Mouse (Mus musculus) intestine, postnatal 0 days (tissue): ENCODE data around the gene Stra6l. TPM values are rescaled to one million over a fixed set of nuclear protein-coding genes. Genes with fewer than 3 reads are reported as not detected.
A peak's percentile ranks its signal among the peaks of the same experiment; 100 is the strongest.

Experiments
- ATAC-seq: fragments of 200-750 bp; cut with Nextera tagmentation; 2 replicates; pipeline ENCODE4 v1.8.0; 2017; ENCODE audit warnings: mild to moderate bottlenecking, moderate TSS enrichment, moderate library complexity
- H3K27ac ChIP-seq: fragments of 300-500 bp; sonication (generic); 2 replicates; pipeline ENCODE4 v1.5.1; 2014; ENCODE audit warnings: mild to moderate bottlenecking, low read depth, low read length, moderate library complexity
- H3K27me3 ChIP-seq: fragments of 300-500 bp; sonication (generic); replicated peaks from 2 replicates; pipeline ENCODE4 v1.6.1; 2014; ENCODE audit warnings: low read length, mixed read lengths; ENCODE audit not compliant: control insufficient read depth, insufficient read depth
- H3K36me3 ChIP-seq: fragments of 300-500 bp; sonication (generic); 2 replicates; pipeline ENCODE4 v1.6.1; 2014; ENCODE audit warnings: mild to moderate bottlenecking, moderate library complexity; ENCODE audit not compliant: control insufficient read depth, insufficient read depth
- H3K4me1 ChIP-seq: fragments of 300-500 bp; sonication (generic); replicated peaks from 2 replicates; pipeline ENCODE4 v1.6.1; 2014; ENCODE audit warnings: antibody characterized with exemption, low read length, mixed read lengths; ENCODE audit not compliant: control insufficient read depth, insufficient read depth
- H3K4me2 ChIP-seq: fragments of 300-500 bp; sonication (generic); replicated peaks from 2 replicates; pipeline ENCODE4 v1.6.1; 2014; ENCODE audit warnings: low read depth, mild to moderate bottlenecking, moderate library complexity
- H3K4me3 ChIP-seq: fragments of 300-500 bp; sonication (generic); 2 replicates; pipeline ENCODE4 v1.5.1; 2014; ENCODE audit warnings: low read depth, low read length
- H3K9ac ChIP-seq: fragments of 300-500 bp; sonication (generic); 2 replicates; pipeline ENCODE4 v1.6.1; 2014; ENCODE audit warnings: mild to moderate bottlenecking, low read depth, low read length
- H3K9me3 ChIP-seq: fragments of 300-500 bp; sonication (generic); 2 replicates; pipeline ENCODE4 v1.6.1; 2016; ENCODE audit warnings: mixed run types; ENCODE audit not compliant: control insufficient read depth
- CTCF ChIP-seq: sonication (generic); IDR thresholded peaks from 2 replicates; pipeline ENCODE4 v1.5.1; 2016; ENCODE audit warnings: low read depth, mild to moderate bottlenecking, control low read depth, antibody characterized with exemption, moderate library complexity
- WGBS: fragments of 180-500 bp; shearing (Covaris S2); extraction: QIAGEN DNeasy Blood & Tissue Kit; methylation state at CpG from one replicate; pipeline ENCODE4 v1.1.7; 2014; 5-methylcytosine and 5-hydroxymethylcytosine counted together
- polyA plus RNA-seq: library from polyadenylated mRNA; unstranded; fragments of >200 nt; fragmentation: Nextera tagmentation; extraction: Ambion mirVana; gene quantifications from 2 replicates; pipeline ENCODE4 v1.2.1, GENCODE M21; 2015

Stra6l gene
- 47.9 and 59.0 TPM in 2 replicates for polyA plus RNA-seq

DNA sequence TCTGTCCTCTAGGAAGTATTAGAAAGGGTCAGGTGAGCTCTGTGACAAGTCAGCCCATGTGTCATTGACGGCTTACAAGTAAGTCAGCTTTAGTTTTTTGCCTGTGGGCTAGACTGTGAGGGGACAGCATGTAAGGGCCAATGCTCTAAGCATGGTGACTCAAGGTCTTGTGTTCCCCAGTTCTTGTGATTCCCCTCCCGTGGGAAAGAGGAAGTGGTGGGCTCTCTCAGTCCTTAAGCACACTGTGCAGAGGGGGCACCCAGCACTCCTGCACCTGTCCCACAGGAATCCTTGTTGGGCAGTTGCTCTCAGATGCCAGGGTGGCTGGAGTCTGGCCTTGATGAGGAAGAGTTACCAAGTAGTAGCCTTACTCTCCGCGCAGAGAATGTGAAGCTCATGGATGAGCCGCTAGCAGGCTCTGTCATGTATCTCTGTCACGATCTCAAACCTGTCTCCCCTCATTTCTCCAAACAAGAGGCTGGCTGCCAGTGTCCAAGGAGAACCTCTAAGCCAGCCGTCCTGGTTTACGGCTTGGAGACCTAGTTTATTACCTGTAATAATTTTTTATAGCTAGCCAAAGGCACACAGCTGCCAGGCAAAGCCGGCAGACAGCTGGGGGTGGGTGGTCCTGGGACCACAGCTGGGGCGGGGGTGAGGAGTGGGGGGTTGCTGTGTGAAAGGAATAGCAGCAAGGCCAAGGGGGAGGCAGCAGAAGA, at the start of gene Stra6l:
TSS of gene Stra6l (plus strand) at position 556 of the 716 bp plus-strand sequence.
- peak within 1 kb of the TSS; percentile 47 for H3K4me3 ChIP-seq
- WGBS: 18% methylated on average over 10 of the region's 10 CpGs
- H3K9me3 ChIP-seq: no peaks in the 10 kb centered on the region
- ATAC-seq: peak; percentile 51
- H3K9ac ChIP-seq: peak within 1 kb of the TSS; percentile 23
- peak within 1 kb of the TSS; percentile 60 for H3K4me2 ChIP-seq
- H3K27ac ChIP-seq: peak within 1 kb of the TSS; percentile 90
- no peaks in the 10 kb centered on the region for H3K27me3 ChIP-seq
- no peak for TF ChIP-seq CTCF
- H3K4me1 ChIP-seq: no peaks in the 10 kb centered on the region; the same call in none of the 2 replicates
- H3K36me3 ChIP-seq: no peaks in the 10 kb centered on the region

DNA sequence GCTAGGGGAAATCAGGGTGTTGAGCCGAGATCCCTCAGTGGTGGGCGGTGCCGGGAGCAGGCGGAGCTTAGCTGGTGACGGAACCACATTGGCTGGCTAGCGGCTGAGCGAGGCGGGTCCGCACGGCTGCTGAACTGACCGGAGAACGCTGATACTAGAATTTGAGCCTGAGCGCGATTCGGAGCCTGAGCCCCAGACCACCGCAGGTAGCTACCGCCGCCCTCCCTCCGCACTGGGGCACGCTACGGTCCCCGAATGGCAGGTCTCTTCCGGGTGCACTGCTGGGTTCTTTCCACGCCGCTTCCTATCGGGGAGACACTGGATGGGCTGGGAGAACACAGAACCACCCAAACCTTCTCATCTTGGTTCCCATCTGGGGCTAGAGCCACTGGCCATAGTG, 49.5 kb upstream of the Stra6l start, which contains the start of gene Aldh1b1:
TSS of gene Aldh1b1 (plus strand) at position 59 of the 400 bp plus-strand sequence.
- no peaks in the 10 kb centered on the region; the same call in 1 of the 2 replicates for H3K4me1 ChIP-seq
- H3K9me3 ChIP-seq: no peaks in the 10 kb centered on the region
- H3K27ac ChIP-seq: peak within 1 kb of the TSS; percentile 86
- H3K9ac ChIP-seq: peak within 1 kb of the TSS; percentile 56
- no peaks in the 10 kb centered on the region for H3K27me3 ChIP-seq
- peak within 1 kb of the TSS; percentile 61 for H3K4me3 ChIP-seq
- no peak for TF ChIP-seq CTCF
- 0% methylated on average over 26 of the region's 26 CpGs for WGBS
- peak; percentile 55 for ATAC-seq
- peaks cover 19% of the 10 kb centered on the region for H3K36me3 ChIP-seq
- H3K4me2 ChIP-seq: peak within 1 kb of the TSS; percentile 74

DNA sequence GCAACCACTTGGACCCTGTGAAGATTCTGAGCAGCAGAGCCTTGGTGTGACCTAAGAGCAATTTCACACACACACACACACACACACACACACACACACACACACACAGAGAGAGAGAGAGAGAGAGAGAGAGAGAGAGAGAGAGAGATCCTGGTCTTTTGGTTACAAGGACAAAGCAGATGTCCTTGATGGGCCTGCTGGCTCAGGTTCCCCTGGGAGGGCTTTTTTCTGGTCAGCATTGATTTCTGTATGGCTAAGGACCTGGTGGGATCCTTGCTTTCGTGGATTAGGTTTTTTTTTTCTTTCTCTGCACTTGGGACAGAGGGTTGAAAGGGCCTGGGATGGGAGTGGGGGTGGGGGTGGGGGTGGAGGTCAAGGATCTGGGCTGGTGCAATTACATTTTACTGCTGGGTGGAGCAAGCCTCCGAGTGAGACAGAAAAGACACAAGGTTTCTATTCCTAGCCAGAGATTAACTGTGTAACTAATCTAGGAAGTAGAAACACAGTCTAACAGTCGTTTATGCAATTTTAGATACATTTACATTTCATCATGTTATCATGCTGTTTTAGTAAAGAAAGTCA, 48.4 kb upstream of the Stra6l start:
- Histone ChIP-seq H3K36me3 (peaks cover 29% of the 10 kb centered on the region), H3K4me1 (no peaks in the 10 kb centered on the region; the same call in 1 of the 2 replicates), H3K4me3 (peak overlapping the region; percentile 61), H3K4me2 (peak overlapping the region; percentile 74), H3K27me3 (no peaks in the 10 kb centered on the region), H3K9me3 (no peaks in the 10 kb centered on the region), H3K9ac (peak overlapping the region; percentile 45), H3K27ac (peak overlapping the region; percentile 82)
- TF ChIP-seq CTCF: no peak
- ATAC-seq: peak; percentile 57
- WGBS: 17% methylated on average over 3 of the region's 3 CpGs

- no peak for ATAC-seq
- peaks cover 39% of the 10 kb centered on the region for H3K36me3 ChIP-seq
- no peaks in the 10 kb centered on the region; the same call in 1 of the 2 replicates for H3K4me1 ChIP-seq
- H3K9me3 ChIP-seq: no peaks in the 10 kb centered on the region
- H3K9ac ChIP-seq: no peak overlapping the region
- 86% methylated on average over 14 of the region's 14 CpGs for WGBS
- H3K4me3 ChIP-seq: no peak overlapping the region
- H3K4me2 ChIP-seq: peak overlapping the region; percentile 49; the same call in 1 of the 2 replicates
- H3K27me3 ChIP-seq: no peaks in the 10 kb centered on the region
- no peak for TF ChIP-seq CTCF
- no peak overlapping the region for H3K27ac ChIP-seq
Measured at GRCm38 (mm10) chr4:45802900-45803299, 45.6 kb upstream of the Stra6l start.

DNA sequence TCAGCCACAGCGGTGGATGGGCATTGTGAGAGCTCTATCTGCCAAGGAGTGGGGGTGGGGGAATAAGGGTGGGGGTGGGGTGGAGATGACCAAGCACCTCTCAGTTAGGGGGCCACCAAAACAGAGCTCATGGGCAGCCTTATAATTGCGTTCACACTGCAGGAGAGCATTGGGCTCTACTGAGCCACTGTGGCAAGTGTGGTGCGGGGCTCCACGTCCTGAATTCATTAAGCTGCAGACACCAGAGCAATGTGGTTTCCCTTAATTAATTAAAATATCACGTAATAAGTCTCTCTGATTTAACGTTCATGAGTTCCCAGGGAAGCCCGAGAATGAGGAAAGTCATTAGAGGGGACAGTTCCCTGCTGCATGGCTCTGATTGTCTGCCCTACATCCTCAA, 40.4 kb upstream of the Stra6l start:
- Histone ChIP-seq H3K4me3 (no peak overlapping the region), H3K27me3 (no peaks in the 10 kb centered on the region), H3K27ac (no peak overlapping the region), H3K9ac (no peak overlapping the region), H3K4me2 (no peak overlapping the region), H3K9me3 (no peaks in the 10 kb centered on the region), H3K36me3 (peaks cover 30% of the 10 kb centered on the region), H3K4me1 (no peaks in the 10 kb centered on the region)
- 62% methylated on average over 7 of the region's 7 CpGs for WGBS
- no peak for TF ChIP-seq CTCF
- no peak for ATAC-seq

GRCm38 (mm10) chr4:45811250-45811649, 37.2 kb upstream of the Stra6l start:
- no peak overlapping the region for H3K4me2 ChIP-seq
- no peaks in the 10 kb centered on the region for H3K36me3 ChIP-seq
- H3K9me3 ChIP-seq: no peaks in the 10 kb centered on the region
- TF ChIP-seq CTCF: no peak
- no peaks in the 10 kb centered on the region for H3K4me1 ChIP-seq
- no peak overlapping the region for H3K9ac ChIP-seq
- H3K27me3 ChIP-seq: no peaks in the 10 kb centered on the region
- WGBS: 30% methylated on average over 8 of the region's 8 CpGs
- ATAC-seq: no peak
- H3K27ac ChIP-seq: no peak overlapping the region
- no peak overlapping the region for H3K4me3 ChIP-seq
